Mouse (Mus musculus) common myeloid progenitor, adult 5-6 weeks (primary cell): ENCODE data around the gene Cemip. TPM values are rescaled to one million over a fixed set of nuclear protein-coding genes. Genes with fewer than 3 reads are reported as not detected.

Experiments used
- ATAC-seq: replicated peaks from 2 replicates; pipeline ENCODE4 v1.8.0; 2016; ENCODE audit warnings: low read depth, mild to moderate bottlenecking, moderate TSS enrichment, inconsistent platforms; ENCODE audit not compliant: poor library complexity, severe bottlenecking
- total RNA-seq: library from RNA; stranded (forward); fragments of 200-1000, 187-1606 nt; gene quantifications from 2 replicates; pipeline ENCODE4 v1.2.3, GENCODE M21; 2017

Gene Cemip
- total RNA-seq, 1 experiment from 2014 or later = not detected

DNA sequence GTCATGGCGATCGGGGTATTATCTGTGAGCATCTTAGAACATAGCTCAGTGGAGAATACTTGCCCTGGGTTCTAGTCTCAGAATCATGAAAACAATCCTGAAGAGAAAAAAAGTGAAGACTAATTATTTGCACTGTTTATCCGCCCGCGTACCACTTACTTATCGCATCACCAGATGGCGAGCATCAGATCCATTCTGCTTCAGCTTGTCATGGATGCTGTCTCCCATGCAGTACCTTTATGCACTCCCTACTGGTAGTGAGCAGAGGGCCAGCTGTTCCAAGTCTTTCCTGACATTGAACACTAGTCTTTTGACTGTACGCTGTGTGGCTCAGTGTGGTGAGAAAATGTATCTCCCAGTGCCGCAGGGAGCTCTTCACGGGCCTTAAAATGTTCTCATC is 47.7 kb downstream of the Cemip start:
- ATAC-seq = no peak

DNA sequence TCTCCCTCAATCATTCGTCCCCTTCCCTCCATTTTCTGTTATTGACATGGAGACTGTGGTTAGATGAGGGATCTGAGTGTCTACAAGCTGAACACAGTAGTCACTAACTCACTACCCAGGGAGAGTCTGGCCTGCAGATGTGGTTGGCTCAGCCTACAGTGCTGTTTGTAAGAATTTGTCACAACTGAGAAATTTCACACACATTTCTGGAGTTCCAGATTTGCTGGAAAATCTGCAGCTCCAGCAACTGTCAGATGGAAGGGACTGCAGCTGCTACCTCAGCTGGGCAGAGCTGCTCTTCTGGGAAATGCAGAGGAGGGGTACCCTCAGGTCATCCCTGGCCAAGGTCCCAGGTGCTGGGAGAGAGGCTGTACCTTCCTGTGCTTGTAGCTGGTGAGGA is 53.5 kb downstream of the Cemip start:
- ATAC-seq = no peak

DNA sequence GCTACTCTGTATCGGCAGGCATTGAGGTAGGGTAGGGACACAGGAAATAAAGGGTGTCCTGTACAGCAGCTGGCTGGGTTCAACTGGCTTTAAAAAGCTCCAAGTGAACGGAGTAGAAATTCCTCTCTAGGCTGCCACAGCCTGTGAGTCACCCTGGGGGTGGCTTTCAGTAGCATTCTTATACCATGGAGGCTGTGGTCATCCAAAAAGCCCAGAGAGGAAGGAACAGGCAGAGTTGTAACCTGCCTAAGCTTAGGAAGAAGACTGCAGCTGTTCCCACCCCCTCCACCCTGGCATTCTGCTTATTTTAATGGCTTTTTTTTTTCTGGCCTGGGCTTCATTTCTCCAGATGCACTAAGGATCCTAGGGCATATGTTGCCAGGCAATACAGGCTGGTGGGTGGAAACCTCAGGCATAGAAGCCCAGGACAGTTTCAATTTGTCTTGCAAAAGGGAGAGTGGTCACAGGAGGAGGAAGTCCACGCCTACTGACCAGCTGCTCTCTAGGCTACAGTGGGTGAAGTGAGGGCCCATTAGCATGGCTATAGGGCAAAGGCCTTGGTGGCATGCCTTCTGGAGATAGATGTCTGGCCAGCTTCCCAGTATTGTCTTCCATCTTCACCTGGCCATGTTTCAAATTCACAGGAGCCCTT is 57.1 kb downstream of the Cemip start:
- ATAC-seq = no peak

DNA sequence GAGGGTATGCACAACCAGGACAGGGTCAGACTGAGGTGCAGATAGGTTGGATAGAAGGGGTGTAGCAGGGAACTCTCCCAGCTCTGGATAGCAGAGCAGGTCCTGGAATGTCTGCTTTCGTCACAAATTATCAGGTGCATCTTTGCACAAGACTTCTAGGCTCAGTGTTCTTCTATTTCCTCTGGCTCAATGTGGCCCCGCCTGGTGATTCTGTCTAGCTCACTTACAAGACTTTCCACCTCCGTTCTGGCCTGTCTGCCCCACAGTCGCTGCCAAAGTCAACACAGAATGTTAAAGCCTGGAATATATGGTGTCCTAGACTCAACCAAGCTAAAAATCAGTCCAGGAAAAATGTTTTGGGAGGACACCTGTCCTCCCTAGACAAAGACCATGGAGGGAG is 57.9 kb downstream of the Cemip start:
- ATAC-seq = no peak

DNA sequence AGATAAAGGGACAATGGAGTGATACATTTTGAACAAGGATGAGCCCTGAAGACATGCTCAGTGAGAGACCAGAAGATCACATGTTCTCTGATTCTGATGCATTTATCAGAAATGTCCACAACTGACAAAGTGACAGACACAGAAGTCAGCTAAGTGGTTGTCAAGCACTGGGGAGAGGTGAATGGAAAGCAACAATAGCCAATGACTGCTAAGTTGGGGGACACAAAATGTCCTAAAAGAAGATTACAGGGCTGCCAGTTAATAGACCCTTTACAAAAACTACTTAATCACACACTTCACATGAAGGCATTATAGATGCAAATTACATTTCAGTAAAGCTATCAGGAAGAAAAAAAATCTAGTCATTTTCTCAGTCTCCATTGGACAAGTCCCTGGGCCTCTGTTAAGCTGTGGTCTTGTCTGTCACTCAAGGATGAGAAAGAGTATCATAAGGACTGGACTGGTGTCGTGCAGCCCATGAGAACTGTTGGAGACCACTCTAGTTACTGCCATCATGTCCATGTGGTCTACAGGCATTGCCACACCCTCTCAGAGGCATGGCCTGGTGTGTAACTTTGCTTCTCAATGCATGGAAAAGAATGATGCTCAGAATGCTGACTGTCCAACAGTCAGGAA is 59.2 kb downstream of the Cemip start:
- ATAC-seq = no peak

DNA sequence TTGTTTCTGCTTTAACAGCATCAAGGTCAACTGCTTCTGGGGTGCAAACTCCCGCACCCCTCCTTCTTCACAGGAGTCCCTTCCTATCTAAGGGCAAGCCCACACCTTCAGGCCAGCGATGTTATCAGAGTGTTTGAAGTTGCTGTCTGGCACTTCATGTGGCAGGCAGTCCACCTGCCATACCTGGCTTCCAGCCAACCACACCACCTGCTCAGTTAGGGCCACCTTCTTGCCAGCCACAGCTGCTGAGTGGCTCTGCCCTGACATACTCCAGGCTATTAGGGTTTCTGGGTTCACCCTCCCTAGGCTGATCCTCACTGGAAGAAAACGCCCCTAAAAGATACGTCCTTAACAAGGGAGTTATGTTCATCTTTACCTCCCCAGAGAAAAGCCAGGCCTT is 60.2 kb downstream of the Cemip start:
- no peak for ATAC-seq

DNA sequence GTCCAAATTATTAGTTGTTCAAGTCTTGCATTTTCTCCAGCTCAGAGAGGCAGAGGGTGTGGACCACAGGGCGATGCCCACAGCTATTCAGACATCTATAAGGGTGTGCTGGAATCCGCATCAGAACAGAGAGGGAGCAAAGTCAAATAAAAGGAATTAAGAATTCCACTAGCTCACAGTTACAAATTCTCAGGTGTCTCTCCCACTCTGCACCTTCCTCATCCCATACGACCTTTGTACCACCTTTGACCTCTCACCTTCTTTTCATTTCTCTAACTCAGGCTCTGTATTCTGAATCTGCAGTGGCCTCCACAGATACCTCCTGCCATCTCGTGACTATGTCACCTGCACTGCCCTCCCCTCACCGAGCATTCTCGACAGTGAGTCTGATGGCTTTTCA is 62.8 kb downstream of the Cemip start:
- no peak for ATAC-seq

DNA sequence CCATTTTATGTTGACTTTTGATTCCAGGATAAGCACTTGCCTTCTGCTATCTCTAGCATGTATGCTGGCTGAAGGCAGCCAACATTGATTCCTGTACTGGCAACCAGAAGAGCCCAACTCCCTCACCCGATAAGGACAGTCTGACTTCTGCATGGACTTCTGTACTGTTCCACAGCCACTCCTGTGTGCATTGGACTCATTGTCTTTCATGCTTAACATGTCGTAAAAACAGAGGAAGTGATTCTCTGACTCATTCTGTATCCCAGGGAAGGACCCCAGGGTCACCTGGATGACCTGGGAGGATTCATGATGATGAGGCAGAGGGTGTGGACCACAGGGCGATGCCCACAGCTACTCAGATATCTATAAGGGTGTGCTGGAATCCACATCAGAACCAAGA is 63.8 kb downstream of the Cemip start:
- no peak for ATAC-seq

DNA sequence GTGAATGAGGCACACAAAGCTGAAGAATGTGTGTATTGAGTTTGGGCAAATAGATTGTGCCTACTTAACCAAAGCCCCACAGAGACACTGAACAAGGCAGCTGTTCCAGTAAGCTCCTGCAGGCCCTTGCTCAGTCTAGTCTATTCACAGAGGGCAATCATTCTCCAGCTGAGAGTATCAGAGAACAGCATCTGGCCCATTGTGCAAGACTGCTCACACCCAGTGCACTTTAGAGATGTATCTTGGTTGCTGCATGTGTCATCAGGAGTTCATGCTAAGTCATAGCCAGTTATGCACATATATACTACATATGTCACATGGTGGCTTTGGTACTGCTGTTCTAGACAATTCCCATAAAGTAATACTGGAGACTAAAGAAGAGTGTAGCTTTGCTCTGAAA is 66.9 kb downstream of the Cemip start:
- ATAC-seq = no peak

DNA sequence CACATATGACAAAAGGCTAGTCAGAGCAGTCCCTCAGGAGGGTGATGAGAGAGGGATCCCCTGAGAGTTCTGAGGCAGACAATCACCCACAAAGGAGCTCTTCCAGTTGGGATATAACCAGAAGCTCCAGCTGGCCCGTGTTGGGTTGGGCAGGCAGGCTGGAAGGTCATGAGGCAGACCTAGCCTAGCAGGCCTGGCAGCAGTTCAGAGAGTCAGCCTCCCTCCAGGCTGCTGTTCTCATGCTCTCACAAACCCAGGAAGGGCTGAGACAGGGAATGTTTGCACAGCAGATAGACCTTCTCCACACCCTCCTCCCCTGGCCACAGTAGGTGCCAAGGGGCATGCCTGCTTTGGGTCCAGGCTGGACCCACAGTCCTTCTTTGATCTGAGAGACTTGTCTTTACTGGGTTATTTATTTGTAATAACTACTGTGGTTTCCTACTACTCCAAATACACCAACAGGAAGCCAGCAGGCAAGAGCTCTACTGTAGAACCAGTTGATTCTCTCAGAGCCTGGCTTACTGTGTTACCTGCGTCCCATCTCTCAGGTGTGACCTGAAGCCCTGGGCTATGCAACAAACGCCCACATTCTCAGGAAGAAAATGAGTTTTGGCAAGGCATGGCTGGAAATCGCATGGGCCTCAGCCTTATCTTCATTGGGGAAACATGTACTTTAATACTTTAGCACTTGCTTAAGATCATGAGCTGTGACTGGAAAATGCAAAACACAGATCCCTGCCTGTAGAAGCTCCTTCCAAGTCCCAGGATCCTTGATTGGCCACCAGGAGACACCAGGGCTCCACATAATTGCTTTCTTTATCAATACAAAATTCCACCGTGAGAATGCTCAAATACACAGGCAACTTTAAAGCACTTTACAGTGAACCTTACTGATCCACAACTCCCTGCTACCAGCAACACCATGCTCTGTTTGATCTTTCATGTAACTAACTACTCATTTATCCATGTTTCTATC is 67.7 kb downstream of the Cemip start:
- no peak for ATAC-seq

DNA sequence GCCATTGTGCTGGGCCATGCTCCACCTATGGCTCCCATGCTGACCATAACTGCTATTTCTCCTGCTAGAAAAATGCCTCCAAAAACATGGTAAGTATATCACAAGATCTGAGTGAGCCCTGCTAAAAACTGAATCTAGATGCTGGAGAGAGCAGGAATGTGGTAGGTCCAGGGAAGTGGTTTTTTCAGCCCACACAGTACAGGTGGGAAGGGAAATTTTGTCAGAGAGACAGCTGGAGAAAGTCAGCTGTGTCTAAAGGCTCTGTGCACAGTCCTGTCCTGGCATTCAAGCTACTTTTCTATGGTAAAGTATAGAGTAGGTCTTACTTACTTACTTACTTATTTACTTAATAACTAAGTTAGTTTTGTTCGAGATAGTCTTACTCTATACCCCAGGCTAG is 71.3 kb downstream of the Cemip start:
- no peak for ATAC-seq

DNA sequence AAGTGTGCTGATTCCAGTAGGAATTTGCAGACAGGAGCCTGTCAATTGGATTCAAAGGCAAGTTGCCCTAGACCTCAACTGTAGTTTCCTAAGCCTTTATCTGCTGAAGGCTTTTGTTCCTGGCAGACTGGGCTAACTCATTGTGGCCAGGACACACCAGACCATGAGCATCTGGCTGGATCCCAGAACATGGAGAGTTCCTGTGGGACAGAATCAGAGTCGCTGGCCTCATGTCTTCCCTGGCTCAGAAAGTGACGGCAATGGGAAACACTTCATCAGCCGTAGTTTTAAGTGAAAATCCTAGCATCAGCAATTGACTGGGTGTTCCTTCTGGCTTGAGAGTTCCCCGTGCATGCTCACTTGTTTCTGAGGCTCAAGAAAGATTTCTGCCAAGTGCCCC is 72.6 kb downstream of the Cemip start:
- ATAC-seq = no peak

DNA sequence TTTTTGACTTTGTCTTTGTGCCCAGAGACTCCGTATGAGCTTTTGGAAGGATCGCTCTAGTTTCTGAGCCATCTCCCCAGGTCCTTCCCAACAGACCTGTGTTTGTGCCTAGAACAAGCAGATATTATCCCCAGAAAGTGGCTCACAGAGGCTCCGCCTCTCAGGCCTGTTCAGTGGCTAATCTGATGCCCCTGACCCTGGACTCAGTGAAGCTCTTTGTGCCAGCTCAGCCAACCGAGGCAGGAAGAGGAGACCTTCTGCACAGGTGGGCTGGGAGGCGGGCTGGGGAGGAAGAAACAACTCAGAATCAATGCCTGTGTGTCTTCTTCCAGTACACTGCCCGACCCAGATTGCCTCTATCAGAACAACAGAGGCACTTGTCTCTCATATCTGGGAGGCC is 81.9 kb downstream of the Cemip start:
- no peak for ATAC-seq

DNA sequence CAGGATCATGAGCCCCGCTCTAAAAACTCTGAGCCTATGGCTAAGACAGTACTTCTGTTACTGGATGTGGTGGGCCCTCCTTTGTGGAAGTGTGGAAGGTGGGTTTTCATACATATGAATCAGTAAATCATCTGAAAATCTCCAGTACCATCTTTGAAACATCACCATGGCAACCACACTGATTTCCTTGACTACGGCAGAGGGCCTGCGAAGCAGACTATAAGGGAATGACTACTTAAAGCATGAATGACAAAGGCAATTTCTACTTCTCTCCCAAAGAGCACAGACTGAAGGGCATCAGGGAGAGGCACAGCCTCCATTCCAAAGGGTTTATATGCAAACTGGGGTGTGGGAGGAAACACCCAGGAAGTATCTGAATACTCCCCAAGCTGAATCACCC is 84.8 kb downstream of the Cemip start:
- no peak for ATAC-seq

DNA sequence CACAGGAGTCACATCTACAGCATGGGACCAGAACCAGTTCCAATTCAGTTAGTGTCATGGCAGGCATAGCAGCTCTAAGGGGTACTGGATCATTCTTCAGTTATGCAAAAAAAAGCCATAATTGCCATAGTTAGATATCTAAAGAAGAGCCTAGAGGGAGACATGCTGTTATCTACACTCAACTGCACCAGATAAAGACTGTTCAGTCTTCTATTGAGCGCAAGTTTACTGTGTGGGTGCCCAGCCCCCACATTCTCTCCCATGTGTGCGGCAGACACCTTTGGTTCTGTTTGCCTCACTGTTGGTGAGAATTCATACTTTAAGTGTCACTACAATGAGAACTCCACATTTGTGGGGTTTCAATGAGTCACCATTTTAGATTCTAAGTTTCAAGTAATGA is 85.6 kb downstream of the Cemip start:
- ATAC-seq = no peak

DNA sequence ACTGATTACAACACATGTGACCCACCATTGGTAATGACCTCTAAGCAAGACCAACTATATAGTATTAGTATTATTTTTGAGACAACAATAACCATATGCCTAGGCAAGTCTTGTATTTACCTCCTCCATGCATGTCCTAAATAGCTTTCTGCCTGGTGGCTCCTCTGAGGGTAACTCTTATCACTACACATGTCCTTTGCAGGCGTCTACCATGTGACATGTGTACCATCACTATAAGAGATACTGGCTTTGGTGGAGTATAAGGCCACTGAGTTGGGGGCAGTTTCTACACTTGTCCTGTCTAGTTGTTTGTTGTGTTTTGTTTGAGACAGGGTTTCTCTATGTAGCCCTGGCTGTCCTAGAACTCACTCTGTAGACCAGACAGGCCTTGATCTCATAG is 86.7 kb downstream of the Cemip start:
- no peak for ATAC-seq

DNA sequence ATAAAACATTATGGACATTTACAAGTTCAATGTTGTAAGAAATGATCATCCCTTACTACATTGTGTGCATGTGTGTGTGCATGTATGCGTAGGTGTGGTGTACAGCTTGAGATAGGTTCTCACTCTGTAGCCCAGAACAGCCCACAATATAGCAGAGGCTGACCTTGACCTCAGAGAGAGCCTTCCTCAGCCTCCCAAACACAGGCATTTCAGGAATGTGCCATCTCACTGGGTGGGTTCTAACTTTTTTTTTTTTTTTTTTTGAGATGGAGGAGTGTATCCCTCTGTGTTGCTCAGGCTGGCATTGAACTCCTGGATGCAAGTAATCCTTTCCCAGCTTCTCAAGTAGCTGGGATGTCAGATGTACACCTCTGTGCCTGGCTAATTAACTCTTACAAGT is 92.0 kb downstream of the Cemip start:
- ATAC-seq = no peak

DNA sequence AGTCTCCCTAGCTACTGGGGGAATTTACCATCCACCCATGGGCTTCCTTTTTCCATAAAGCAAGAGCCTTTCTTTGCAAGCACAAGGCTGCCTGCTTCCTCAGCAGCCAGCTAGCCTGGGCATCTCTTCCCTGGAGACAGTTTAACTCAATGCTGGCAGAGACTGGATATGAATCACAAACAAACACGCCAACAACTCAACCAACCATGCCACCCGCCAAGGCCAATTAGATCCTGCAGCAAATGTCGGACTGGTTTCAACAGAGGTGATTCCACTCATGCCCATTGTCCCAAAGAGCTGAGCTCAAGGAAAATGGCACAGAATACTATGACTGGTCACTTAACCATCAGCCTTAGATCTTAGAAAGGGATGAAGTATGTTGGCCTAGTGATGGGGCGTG is 97.0 kb downstream of the Cemip start:
- no peak for ATAC-seq

DNA sequence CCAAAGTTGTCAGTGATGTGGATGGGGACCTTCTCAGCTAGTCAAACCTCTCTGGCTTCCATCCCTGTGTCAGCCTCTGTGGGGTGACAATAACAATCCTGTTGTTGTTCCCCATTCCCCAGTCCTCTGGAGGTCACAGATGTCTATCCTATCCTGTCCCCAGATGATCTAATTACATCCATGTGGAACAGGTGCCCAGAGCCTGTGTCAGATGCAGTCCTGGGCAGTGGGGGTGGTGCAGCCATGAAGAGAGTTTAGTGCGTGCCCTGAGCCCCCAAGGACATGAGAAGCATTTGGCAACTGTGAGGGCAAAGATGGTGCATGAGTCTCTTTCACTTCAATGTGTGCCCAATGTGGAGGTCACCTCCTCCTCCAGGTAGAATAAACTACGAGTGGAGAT is 100.6 kb downstream of the Cemip start:
- ATAC-seq = no peak

DNA sequence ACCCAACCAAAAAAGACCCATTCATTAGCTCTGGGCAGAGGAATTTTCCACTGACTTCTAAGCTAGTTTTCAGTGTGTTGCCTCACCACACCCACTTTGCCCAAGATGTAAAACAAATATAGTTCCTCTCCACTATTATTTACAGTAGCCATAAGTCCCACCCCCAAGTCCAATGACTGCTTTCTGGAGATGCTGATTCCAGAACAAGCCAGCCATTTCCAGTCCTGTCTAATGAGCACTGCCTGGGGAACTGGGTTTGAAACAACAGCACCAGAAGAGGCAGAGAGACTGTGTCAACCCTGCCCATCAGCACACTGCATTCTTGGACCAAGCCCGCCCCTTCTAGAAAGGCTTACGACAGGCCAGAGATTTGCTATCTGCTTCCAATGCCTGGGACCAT is 103.7 kb downstream of the Cemip start:
- no peak for ATAC-seq

DNA sequence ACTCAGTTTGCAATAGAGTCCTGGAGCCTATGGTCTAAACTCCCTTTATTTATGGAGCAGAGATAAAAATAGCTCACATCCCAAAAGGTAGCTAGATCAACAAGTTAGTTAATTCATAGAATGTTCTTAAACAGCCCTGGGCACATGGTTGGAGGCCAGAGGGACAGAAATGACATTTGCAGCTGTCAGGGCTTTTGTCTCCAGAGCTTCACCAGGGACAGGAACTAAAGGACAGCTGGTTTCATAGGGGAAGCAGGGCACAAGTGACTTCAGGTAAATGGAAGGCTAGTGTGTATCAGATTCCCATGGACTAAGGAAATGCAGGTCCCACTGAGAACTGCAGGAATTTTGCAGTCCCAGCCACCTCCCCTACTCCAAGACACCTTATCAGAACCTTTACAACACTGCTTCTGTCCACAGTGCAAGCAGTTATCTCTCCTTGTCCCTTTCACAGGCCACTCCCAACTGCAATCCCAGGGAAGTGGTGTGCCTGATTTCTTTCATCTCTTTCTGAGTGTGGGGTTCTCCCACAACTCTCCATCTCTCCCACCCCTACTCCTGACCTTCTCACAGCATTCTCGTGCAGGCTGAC is 107.3 kb downstream of the Cemip start:
- ATAC-seq = no peak
